Mouse (Mus musculus) adrenal gland (tissue): ENCODE data around the gene Fanci.

ENCODE experiments used
- intact Hi-C: fragments of 180-260 bp; cut with DNase I; formaldehyde crosslinking; loops from one replicate; pipeline ENCODE4 v1.15.1; 2025
- long read RNA-seq, 2 experiments: library from polyadenylated mRNA; unstranded; transcript quantifications; one replicate each; pipeline ENCODE4 v2.0.0; 2020; ENCODE audit warnings: borderline replicate concordance in 1 of 2; ENCODE audit not compliant: insufficient replicate concordance in 1 of 2

The Fanci gene
- long read RNA-seq, experiment 1, full-length matches to known transcripts, result 1 of 1 reads
- long read RNA-seq, experiment 1, partial matches to known transcripts, result 0 of 1 reads
- long read RNA-seq, experiment 1, other reads (novel, unspliced or antisense), result 0 of 1 reads
- long read RNA-seq, experiment 2, result 0 reads

- intact Hi-C loops, result loop anchor here (5.0 kb wide), 1 partner anchor 75 kb away; the partner anchor contains the start of gene Polg
These were observed at the start of gene Fanci for GRCm38 (mm10) chr7:79391883-79392649. Fanci (plus strand) TSS chr7:79391929.

GRCm38 (mm10) chr7:79345902-79346301 is 45.8 kb upstream of the Fanci start:
- intact Hi-C loops, result loop anchor here (5.0 kb wide), 1 partner anchor 34 kb away; no protein-coding TSS in a partner anchor

- intact Hi-C loops, result loop anchor here (5.0 kb wide), 1 partner anchor 34 kb away; no protein-coding TSS in a partner anchor
These were observed 45.1 kb upstream of the Fanci start for GRCm38 (mm10) chr7:79346555-79347075.

GRCm38 (mm10) chr7:79347108-79347813 is 44.5 kb upstream of the Fanci start:
- intact Hi-C loops, result loop anchor here (5.0 kb wide), 1 partner anchor 35 kb away; no protein-coding TSS in a partner anchor

GRCm38 (mm10) chr7:79348816-79349215 is 42.9 kb upstream of the Fanci start:
- intact Hi-C loops, result loop anchor here (1.0 to 5.0 kb wide), 2 partner anchors 37 to 103 kb away; no protein-coding TSS in a partner anchor

GRCm38 (mm10) chr7:79349738-79350386 is 41.9 kb upstream of the Fanci start:
- intact Hi-C loops, result loop anchor here (1.0 to 5.0 kb wide), 3 partner anchors 38 to 208 kb away; no protein-coding TSS in a partner anchor

GRCm38 (mm10) chr7:79358350-79359182 is 33.2 kb upstream of the Fanci start:
- intact Hi-C loops, result no loop called here

GRCm38 (mm10) chr7:79359183-79359435 is 32.6 kb upstream of the Fanci start:
- intact Hi-C loops, result no loop called here

GRCm38 (mm10) chr7:79360056-79360455 is 31.7 kb upstream of the Fanci start:
- intact Hi-C loops, result no loop called here

- intact Hi-C loops, result no loop called here
These were observed 29.5 kb upstream of the Fanci start for GRCm38 (mm10) chr7:79362208-79362607.

GRCm38 (mm10) chr7:79362830-79363229 is 28.9 kb upstream of the Fanci start:
- intact Hi-C loops, result no loop called here

- intact Hi-C loops, result no loop called here
These were observed 28.2 kb upstream of the Fanci start for GRCm38 (mm10) chr7:79363370-79364043.

GRCm38 (mm10) chr7:79368664-79369063 is 23.1 kb upstream of the Fanci start:
- intact Hi-C loops, result no loop called here

GRCm38 (mm10) chr7:79369416-79369815 is 22.3 kb upstream of the Fanci start:
- intact Hi-C loops, result no loop called here

- intact Hi-C loops, result loop anchor here (5.0 to 10.0 kb wide), 2 partner anchors 101 to 173 kb away; no protein-coding TSS in a partner anchor
These were observed 20.3 kb upstream of the Fanci start for GRCm38 (mm10) chr7:79371321-79371879.

GRCm38 (mm10) chr7:79374017-79374416 is 17.7 kb upstream of the Fanci start:
- intact Hi-C loops, result loop anchor here (5.0 to 10.0 kb wide), 2 partner anchors 98 to 171 kb away; no protein-coding TSS in a partner anchor

GRCm38 (mm10) chr7:79375594-79375993 is 16.1 kb upstream of the Fanci start:
- intact Hi-C loops, result loop anchor here (10.0 kb wide), 1 partner anchor 169 kb away; no protein-coding TSS in a partner anchor

GRCm38 (mm10) chr7:79376516-79377275 is 15.0 kb upstream of the Fanci start:
- intact Hi-C loops, result loop anchor here (10.0 kb wide), 1 partner anchor 168 kb away; no protein-coding TSS in a partner anchor
